Mouse (Mus musculus): ENCODE data around the gene Pdss2. TPM values are rescaled to one million over a fixed set of nuclear protein-coding genes. Genes with fewer than 3 reads are reported as not detected.

Pdss2 gene
- total and polyA plus RNA-seq, 2 experiments = 10.2 to 10.3 TPM

DNA sequence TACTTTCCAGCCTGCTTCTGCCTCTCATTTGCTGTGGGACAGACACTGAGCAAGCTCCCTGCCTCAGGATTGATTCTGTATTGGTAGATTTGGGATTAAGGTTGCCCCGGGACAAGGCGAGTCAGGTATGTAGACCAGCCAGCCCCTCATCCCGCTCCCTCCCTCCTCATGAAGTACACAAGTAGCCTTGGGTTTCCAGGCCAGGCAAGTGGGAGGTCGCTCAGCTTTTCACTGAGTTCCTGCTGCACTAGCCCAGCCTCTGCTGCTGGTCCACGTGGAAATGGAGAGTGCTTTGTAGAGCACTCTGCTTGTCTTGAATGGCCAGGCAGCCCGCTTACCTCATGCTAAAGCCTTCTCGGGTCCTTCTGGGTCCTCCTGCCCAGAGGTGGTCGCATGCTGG, 268.7 kb downstream of the Pdss2 start:
- H3K79me2 ChIP-seq (ENCODE audit: control insufficient read depth, insufficient read depth, low read length) = peaks cover 4% of the 10 kb centered on the region; the same call in 1 of the 2 replicates
- H3K4me3 ChIP-seq (ENCODE audit: insufficient read depth, low read depth, low read length) = no peak overlapping the region
- H3K27ac ChIP-seq (replicated peaks; ENCODE audit: insufficient read depth, low read depth, low read length) = peak overlapping the region; percentile 75
- no peaks in the 10 kb centered on the region for H3K27me3 ChIP-seq (ENCODE audit: control insufficient read depth, insufficient read depth, low read length)
- H3K4me1 ChIP-seq (ENCODE audit: control insufficient read depth, insufficient read depth, low read length) = peaks cover 28% of the 10 kb centered on the region
- 69% methylated on average over 8 of the region's 8 CpGs for WGBS
- DNase-seq (ENCODE audit: extremely low read depth, low read depth, low spot score) = no peak
- TF ChIP-seq CTCF (IDR thresholded peaks at IDR 0.05; ENCODE audit: low read depth, low read length) (no peak), POLR2A (IDR thresholded peaks at IDR 0.05; ENCODE audit: extremely low read depth, insufficient read depth, low read length) (no peak)
- H3K36me3 ChIP-seq (ENCODE audit: control insufficient read depth, insufficient read depth, low read length) = no peaks in the 10 kb centered on the region
- no peak overlapping the region for H3K9ac ChIP-seq (ENCODE audit: low read depth, low read length)

GRCm38 (mm10) chr10:43490846-43491245, 269.6 kb downstream of the Pdss2 start:
- H3K27ac ChIP-seq (replicated peaks; ENCODE audit: insufficient read depth, low read depth, low read length) = peak overlapping the region; percentile 75
- H3K4me3 ChIP-seq (ENCODE audit: insufficient read depth, low read depth, low read length) = no peak overlapping the region
- H3K79me2 ChIP-seq (ENCODE audit: control insufficient read depth, insufficient read depth, low read length) = peaks cover 4% of the 10 kb centered on the region; the same call in 1 of the 2 replicates
- DNase-seq (ENCODE audit: extremely low read depth, low read depth, low spot score) = peak; percentile 96
- H3K9ac ChIP-seq (ENCODE audit: low read depth, low read length) = 0 out of 2 replicates have a peak overlapping the region, but pooled peaks have one; percentile 3
- no peak for TF ChIP-seq POLR2A (IDR thresholded peaks at IDR 0.05; ENCODE audit: extremely low read depth, insufficient read depth, low read length)
- H3K36me3 ChIP-seq (ENCODE audit: control insufficient read depth, insufficient read depth, low read length) = no peaks in the 10 kb centered on the region
- peaks cover 25% of the 10 kb centered on the region for H3K4me1 ChIP-seq (ENCODE audit: control insufficient read depth, insufficient read depth, low read length)
- WGBS = 20% methylated on average over 5 of the region's 5 CpGs
- H3K27me3 ChIP-seq (ENCODE audit: control insufficient read depth, insufficient read depth, low read length) = no peaks in the 10 kb centered on the region

DNA sequence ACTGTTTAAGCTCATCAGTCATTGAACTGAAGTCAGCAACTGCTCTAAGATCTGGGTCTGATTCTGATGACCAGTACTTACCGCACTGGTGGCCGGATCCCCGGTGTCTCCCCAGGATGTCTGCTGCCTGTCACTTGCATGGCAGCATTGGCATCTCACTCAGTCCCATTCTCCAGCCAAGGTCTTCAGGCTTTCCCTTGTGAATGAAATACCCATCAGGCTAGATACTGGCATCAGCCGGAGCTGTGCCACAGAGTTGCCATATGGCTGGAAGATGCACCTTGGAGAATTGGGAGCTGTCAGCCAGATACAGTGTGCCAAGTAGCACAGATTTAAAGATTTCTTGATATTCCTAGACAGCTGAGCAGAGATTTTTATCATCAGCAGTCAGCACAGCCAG, 281.3 kb downstream of the Pdss2 start:
- Histone ChIP-seq H3K4me1 (ENCODE audit: control insufficient read depth, insufficient read depth, low read length) (no peaks in the 10 kb centered on the region), H3K9ac (ENCODE audit: low read depth, low read length) (no peak overlapping the region), H3K27me3 (ENCODE audit: control insufficient read depth, insufficient read depth, low read length) (no peaks in the 10 kb centered on the region), H3K4me3 (ENCODE audit: insufficient read depth, low read depth, low read length) (no peak overlapping the region), H3K27ac (replicated peaks; ENCODE audit: insufficient read depth, low read depth, low read length) (no peak overlapping the region), H3K79me2 (ENCODE audit: control insufficient read depth, insufficient read depth, low read length) (no peaks in the 10 kb centered on the region), H3K36me3 (ENCODE audit: control insufficient read depth, insufficient read depth, low read length) (no peaks in the 10 kb centered on the region)
- DNase-seq (ENCODE audit: extremely low read depth, low read depth, low spot score) = no peak
- no peak for TF ChIP-seq POLR2A (IDR thresholded peaks at IDR 0.05; ENCODE audit: extremely low read depth, insufficient read depth, low read length)
- TF ChIP-seq CTCF (IDR thresholded peaks at IDR 0.05; ENCODE audit: low read depth, low read length) = no peak
- WGBS = 93% methylated on average over 4 of the region's 4 CpGs

DNA sequence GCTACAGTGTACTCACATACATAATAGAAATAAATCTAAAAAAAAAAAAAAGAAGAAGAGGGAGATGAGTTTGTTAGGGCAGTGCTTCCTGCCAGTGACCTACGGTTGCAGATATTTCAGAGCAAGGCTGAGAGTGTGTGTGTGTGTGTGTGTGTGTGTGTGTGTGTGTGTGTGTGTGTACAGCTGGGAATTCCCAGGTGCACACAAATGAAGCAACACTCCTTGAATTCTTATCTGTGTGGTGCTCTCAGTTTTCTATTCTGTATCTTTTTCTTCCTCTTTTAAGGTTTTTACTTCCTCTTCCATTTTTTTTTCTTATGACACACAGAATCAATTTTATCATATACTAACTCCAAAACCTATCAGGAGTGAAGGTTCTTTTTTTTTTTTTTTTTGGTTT, 283.0 kb downstream of the Pdss2 start:
- no peak for DNase-seq (ENCODE audit: extremely low read depth, low read depth, low spot score)
- TF ChIP-seq POLR2A (IDR thresholded peaks at IDR 0.05; ENCODE audit: extremely low read depth, insufficient read depth, low read length) = no peak
- TF ChIP-seq CTCF (IDR thresholded peaks at IDR 0.05; ENCODE audit: low read depth, low read length) = no peak
- H3K4me1 ChIP-seq (ENCODE audit: control insufficient read depth, insufficient read depth, low read length) = 0 out of 2 replicates have a peak, but pooled peaks cover under 1% of the 10 kb centered on the region
- no peak overlapping the region for H3K4me3 ChIP-seq (ENCODE audit: insufficient read depth, low read depth, low read length)
- no peaks in the 10 kb centered on the region for H3K36me3 ChIP-seq (ENCODE audit: control insufficient read depth, insufficient read depth, low read length)
- no peaks in the 10 kb centered on the region for H3K27me3 ChIP-seq (ENCODE audit: control insufficient read depth, insufficient read depth, low read length)
- no peaks in the 10 kb centered on the region for H3K79me2 ChIP-seq (ENCODE audit: control insufficient read depth, insufficient read depth, low read length)
- no peak overlapping the region for H3K27ac ChIP-seq (replicated peaks; ENCODE audit: insufficient read depth, low read depth, low read length)
- WGBS = 7% methylated on average over 1 of the region's 1 CpGs
- H3K9ac ChIP-seq (ENCODE audit: low read depth, low read length) = no peak overlapping the region

GRCm38 (mm10) chr10:43507051-43507450, 285.8 kb downstream of the Pdss2 start:
- TF ChIP-seq POLR2A (IDR thresholded peaks at IDR 0.05; ENCODE audit: extremely low read depth, insufficient read depth, low read length) (no peak), CTCF (IDR thresholded peaks at IDR 0.05; ENCODE audit: low read depth, low read length) (no peak)
- Histone ChIP-seq H3K79me2 (ENCODE audit: control insufficient read depth, insufficient read depth, low read length) (no peaks in the 10 kb centered on the region), H3K4me1 (ENCODE audit: control insufficient read depth, insufficient read depth, low read length) (0 out of 2 replicates have a peak, but pooled peaks cover 2% of the 10 kb centered on the region), H3K9ac (ENCODE audit: low read depth, low read length) (no peak overlapping the region), H3K27ac (replicated peaks; ENCODE audit: insufficient read depth, low read depth, low read length) (no peak overlapping the region), H3K27me3 (ENCODE audit: control insufficient read depth, insufficient read depth, low read length) (no peaks in the 10 kb centered on the region), H3K36me3 (ENCODE audit: control insufficient read depth, insufficient read depth, low read length) (peaks cover 2% of the 10 kb centered on the region; the same call in 1 of the 2 replicates), H3K4me3 (ENCODE audit: insufficient read depth, low read depth, low read length) (no peak overlapping the region)
- no peak for DNase-seq (ENCODE audit: extremely low read depth, low read depth, low spot score)
- WGBS = 74% methylated on average over 4 of the region's 4 CpGs

GRCm38 (mm10) chr10:43509228-43509627, 287.9 kb downstream of the Pdss2 start:
- Histone ChIP-seq H3K27ac (replicated peaks; ENCODE audit: insufficient read depth, low read depth, low read length) (no peak overlapping the region), H3K4me1 (ENCODE audit: control insufficient read depth, insufficient read depth, low read length) (peaks cover 8% of the 10 kb centered on the region), H3K36me3 (ENCODE audit: control insufficient read depth, insufficient read depth, low read length) (peaks cover 2% of the 10 kb centered on the region; the same call in 1 of the 2 replicates), H3K4me3 (ENCODE audit: insufficient read depth, low read depth, low read length) (no peak overlapping the region), H3K9ac (ENCODE audit: low read depth, low read length) (no peak overlapping the region), H3K27me3 (ENCODE audit: control insufficient read depth, insufficient read depth, low read length) (no peaks in the 10 kb centered on the region), H3K79me2 (ENCODE audit: control insufficient read depth, insufficient read depth, low read length) (no peaks in the 10 kb centered on the region)
- peak; percentile 85 for DNase-seq (ENCODE audit: extremely low read depth, low read depth, low spot score)
- WGBS = 65% methylated on average over 7 of the region's 7 CpGs
- TF ChIP-seq CTCF (IDR thresholded peaks at IDR 0.05; ENCODE audit: low read depth, low read length) = no peak
- no peak for TF ChIP-seq POLR2A (IDR thresholded peaks at IDR 0.05; ENCODE audit: extremely low read depth, insufficient read depth, low read length)

Measured in liver, adult 2 months (tissue).